Mouse (Mus musculus) forebrain, embryonic 11.5 days (tissue): ENCODE data around the gene Ccdc78. TPM values are rescaled to one million over a fixed set of nuclear protein-coding genes. Genes with fewer than 3 reads are reported as not detected.
"Not testable (repeated sequence)": the region's sequence is repeated elsewhere in the genome, so short reads cannot be mapped to it uniquely, and the experiment has no call there.

Experiments used
- ATAC-seq: fragments of 200-750 bp; cut with Nextera tagmentation; replicated peaks from 2 replicates; pipeline ENCODE4 v1.8.0; 2017; ENCODE audit warnings: moderate TSS enrichment; ENCODE audit not compliant: low FRiP score
- DNase-seq: peaks from one replicate; pipeline ENCODE4 v3.0.0-alpha.2; 2017; ENCODE audit warnings: low spot score
- H3K27ac ChIP-seq: fragments of 300-500 bp; sonication (generic); 2 replicates; pipeline ENCODE4 v1.5.1; 2014; ENCODE audit warnings: low read depth, low read length
- H3K27me3 ChIP-seq: fragments of 300-500 bp; sonication (generic); 2 replicates; pipeline ENCODE4 v1.6.1; 2014; ENCODE audit warnings: mild to moderate bottlenecking, low read length, mixed read lengths; ENCODE audit not compliant: control insufficient read depth, insufficient read depth
- H3K36me3 ChIP-seq: fragments of 300-500 bp; sonication (generic); 2 replicates; pipeline ENCODE4 v1.6.1; 2014; ENCODE audit warnings: mild to moderate bottlenecking, low read length, moderate library complexity, mixed read lengths; ENCODE audit not compliant: control insufficient read depth, insufficient read depth
- H3K4me1 ChIP-seq: fragments of 300-500 bp; sonication (generic); replicated peaks from 2 replicates; pipeline ENCODE4 v1.6.1; 2014; ENCODE audit warnings: low read length, mixed read lengths; ENCODE audit not compliant: control insufficient read depth, insufficient read depth
- H3K4me2 ChIP-seq: fragments of 300-500 bp; sonication (generic); 2 replicates; pipeline ENCODE4 v1.6.1; 2014; ENCODE audit warnings: low read depth, mild to moderate bottlenecking, low read length, moderate library complexity, mixed read lengths; ENCODE audit not compliant: severe bottlenecking
- H3K4me3 ChIP-seq: fragments of 300-500 bp; sonication (generic); 2 replicates; pipeline ENCODE4 v1.5.1; 2014; ENCODE audit warnings: low read depth, low read length
- H3K9ac ChIP-seq: fragments of 300-500 bp; sonication (generic); 2 replicates; pipeline ENCODE4 v1.6.1; 2014; ENCODE audit warnings: low read length
- H3K9me3 ChIP-seq: fragments of 300-500 bp; sonication (generic); 2 replicates; pipeline ENCODE4 v1.6.1; 2016; ENCODE audit warnings: low read length, mixed read lengths; ENCODE audit not compliant: control insufficient read depth
- WGBS: fragments of 180-500 bp; shearing (Covaris S2); extraction: QIAGEN DNeasy Blood & Tissue Kit; methylation state at CpG from one replicate; pipeline ENCODE4 v1.1.7; 2014; 5-methylcytosine and 5-hydroxymethylcytosine counted together
- polyA plus RNA-seq: library from polyadenylated mRNA; unstranded; fragments of >200 nt; fragmentation: Nextera tagmentation; extraction: Ambion mirVana; gene quantifications from 2 replicates; pipeline ENCODE4 v1.2.1, GENCODE M21; 2014

Ccdc78 gene
- polyA plus RNA-seq, 1 experiment from 2014 or later: 0.47 TPM

DNA sequence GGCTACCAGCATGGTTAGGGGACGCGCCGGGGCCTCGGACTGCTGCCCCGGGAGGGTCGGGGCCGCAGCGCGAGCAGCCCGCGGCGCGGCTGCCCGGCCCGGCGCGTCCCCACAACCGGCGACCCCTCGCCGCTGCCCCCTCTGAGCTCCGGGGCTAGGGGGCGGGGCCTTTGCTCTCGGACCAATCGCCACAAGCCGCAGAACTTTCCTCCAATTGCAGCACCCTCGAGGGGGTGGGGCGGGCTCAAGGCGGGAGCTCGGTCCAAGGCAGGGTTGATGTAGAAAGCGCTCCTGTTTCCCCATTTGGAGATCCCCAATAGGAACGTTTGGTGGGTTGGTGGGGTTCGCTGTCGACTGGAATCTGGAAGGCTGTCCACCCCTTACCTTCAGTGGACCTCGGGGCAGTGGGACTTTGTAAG is 10.6 kb downstream of the Ccdc78 start, which contains the start of gene Metrn:
TSS of gene Metrn (minus strand) at position 186 of the 419 bp plus-strand sequence.
- 1% methylated on average over 30 of the region's 35 CpGs for WGBS
- Histone ChIP-seq H3K4me3 (peak within 1 kb of the TSS; percentile 82), H3K27ac (peak within 1 kb of the TSS; percentile 94), H3K4me1 (peaks cover 29% of the 10 kb centered on the region), H3K36me3 (no peaks in the 10 kb centered on the region), H3K27me3 (no peaks in the 10 kb centered on the region), H3K9me3 (no peaks in the 10 kb centered on the region), H3K9ac (peak within 1 kb of the TSS; percentile 90), H3K4me2 (peak within 1 kb of the TSS; percentile 91)
- peak; percentile 72 for ATAC-seq
- peak; percentile 96 for DNase-seq

DNA sequence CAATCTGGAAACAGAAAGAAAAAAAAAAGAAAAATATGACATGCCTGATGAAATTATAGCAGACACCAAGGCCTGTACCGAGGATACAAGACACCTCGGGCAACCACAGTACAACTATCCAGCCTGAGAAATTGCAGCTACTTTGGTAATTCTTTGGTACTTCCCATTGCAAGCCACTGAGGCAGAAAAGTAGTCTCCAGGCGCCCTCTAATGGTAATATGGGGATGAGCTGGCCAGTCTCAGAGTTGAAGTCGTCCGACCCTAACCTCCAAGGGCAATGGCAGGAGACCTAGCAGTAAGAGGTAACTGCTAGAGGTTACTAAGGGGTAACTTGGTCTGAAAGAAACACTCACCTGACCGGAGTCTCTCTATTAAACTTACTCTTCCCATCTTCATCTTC is 14.6 kb downstream of the Ccdc78 start:
- ATAC-seq: no peak
- Histone ChIP-seq H3K4me3 (no peak overlapping the region), H3K36me3 (no peaks in the 10 kb centered on the region), H3K27ac (no peak overlapping the region), H3K27me3 (no peaks in the 10 kb centered on the region), H3K9ac (no peak overlapping the region), H3K9me3 (no peaks in the 10 kb centered on the region), H3K4me2 (no peak overlapping the region), H3K4me1 (peaks cover 12% of the 10 kb centered on the region; the same call in 1 of the 2 replicates)
- 5% methylated on average over 6 of the region's 6 CpGs for WGBS
- peak; percentile 77 for DNase-seq

DNA sequence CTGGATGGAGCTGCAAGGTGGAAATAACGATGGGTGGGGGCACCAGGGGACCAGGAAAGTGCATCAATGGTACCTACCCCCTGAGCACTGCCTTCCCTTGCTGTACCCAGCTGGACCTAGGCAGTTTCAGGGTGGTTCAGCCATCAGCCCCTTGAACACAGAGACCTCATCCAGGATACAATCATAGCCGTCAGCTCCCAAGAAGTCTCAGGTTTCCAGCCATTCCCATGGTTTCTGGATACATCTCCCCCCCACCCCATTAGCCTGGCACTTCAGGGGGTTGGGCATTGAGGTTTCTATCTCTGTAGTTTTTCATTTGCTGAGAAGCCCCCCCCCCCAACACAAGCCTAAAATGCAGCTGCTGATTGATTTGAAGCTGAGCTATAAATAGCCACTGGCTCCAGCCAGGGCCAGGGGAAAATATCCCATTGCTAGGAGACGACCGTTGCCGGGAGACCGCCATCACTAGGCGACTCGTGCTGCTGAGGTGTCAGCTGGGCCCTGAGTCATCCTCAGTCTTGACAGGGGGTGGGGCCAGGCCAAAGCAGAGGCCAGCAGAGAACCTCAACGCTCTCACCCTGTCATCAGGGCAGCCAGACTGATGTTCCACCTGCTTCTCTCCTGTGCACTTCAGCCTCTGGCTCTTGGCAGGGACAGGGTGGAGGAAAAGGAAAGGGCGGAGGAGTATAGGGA is 16.6 kb downstream of the Ccdc78 start:
- Histone ChIP-seq H3K9me3 (no peaks in the 10 kb centered on the region), H3K4me1 (peaks cover 12% of the 10 kb centered on the region; the same call in 1 of the 2 replicates), H3K9ac (peak overlapping the region; percentile 44), H3K4me3 (no peak overlapping the region), H3K27ac (peak overlapping the region; percentile 77), H3K27me3 (no peaks in the 10 kb centered on the region), H3K4me2 (peak overlapping the region; percentile 15; the same call in 1 of the 2 replicates), H3K36me3 (no peaks in the 10 kb centered on the region)
- WGBS: 13% methylated on average over 10 of the region's 10 CpGs
- ATAC-seq (peak; percentile 90), DNase-seq (peak; percentile 89)

DNA sequence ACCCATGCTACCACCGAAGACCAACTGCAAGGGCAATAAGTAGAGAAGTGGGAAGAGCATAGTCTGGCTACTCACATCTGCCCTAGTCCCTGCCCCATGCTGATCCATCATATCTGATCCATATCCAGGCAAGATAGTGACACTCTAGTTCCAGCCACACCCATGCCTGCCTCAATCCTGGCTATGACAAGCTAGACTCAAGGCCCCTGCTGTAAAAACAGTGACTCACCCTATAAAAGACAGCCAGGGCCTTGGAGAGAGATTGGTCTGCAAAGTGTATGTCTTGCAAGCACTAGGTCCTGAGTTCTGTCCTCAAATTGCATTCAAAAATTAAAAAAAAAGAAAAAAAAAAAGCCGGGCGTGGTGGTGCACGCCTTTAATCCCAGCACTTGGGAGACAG is 20.1 kb downstream of the Ccdc78 start:
- H3K27ac ChIP-seq: no peak overlapping the region
- H3K36me3 ChIP-seq: no peaks in the 10 kb centered on the region
- DNase-seq (no peak), ATAC-seq (no peak)
- H3K9me3 ChIP-seq: no peaks in the 10 kb centered on the region
- H3K4me2 ChIP-seq: no peak overlapping the region
- peaks cover 20% of the 10 kb centered on the region for H3K4me1 ChIP-seq
- H3K4me3 ChIP-seq: no peak overlapping the region
- H3K9ac ChIP-seq: no peak overlapping the region
- 92% methylated on average over 4 of the region's 4 CpGs for WGBS
- no peaks in the 10 kb centered on the region for H3K27me3 ChIP-seq

DNA sequence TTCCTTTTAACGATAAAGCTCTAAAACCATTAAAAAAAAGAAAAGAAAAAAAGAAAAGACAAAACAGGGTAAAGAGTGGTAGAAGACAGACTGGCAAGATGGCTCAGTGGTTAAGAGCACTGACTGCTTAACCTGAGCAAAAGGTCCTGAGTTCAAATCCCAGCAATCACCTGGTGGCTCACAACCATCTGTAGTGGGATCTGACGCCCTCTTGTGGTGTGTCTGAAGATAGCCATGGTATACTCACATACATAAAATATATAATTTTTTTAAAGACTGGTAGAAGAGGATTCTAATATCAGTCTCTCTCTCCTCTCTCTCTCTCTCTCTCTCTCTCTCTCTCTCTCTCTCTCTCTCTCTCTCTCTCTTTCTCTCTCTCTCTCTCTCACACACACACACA is 21.1 kb downstream of the Ccdc78 start:
- H3K4me2 ChIP-seq, H3K27ac ChIP-seq, ATAC-seq, H3K27me3 ChIP-seq, H3K9me3 ChIP-seq, H3K9ac ChIP-seq, H3K4me3 ChIP-seq, H3K36me3 ChIP-seq, DNase-seq: not testable (repeated sequence)
- H3K4me1 ChIP-seq: peaks cover 19% of the 10 kb centered on the region
- WGBS: 43% methylated on average over 2 of the region's 2 CpGs

DNA sequence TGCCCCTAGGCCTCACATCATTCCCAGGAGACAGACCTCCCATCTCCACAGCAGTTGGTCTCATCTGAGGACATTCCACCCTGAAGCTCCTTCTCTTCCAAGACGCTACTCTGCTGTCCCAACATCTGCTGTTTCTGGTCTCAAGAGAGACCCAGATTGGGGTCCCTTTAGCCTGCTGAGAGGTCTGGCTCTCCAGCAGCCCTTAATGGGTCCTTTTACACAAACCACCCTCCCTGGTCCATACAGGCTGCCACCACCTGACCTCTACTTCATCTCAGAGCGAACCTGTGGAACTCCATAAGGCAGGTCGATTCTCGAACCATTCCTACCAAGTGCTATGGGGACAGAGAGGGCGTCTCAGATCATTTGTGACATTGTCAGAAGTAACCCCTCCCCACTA is 21.6 kb downstream of the Ccdc78 start:
- H3K9me3 ChIP-seq: no peaks in the 10 kb centered on the region
- H3K27ac ChIP-seq: no peak overlapping the region
- peak overlapping the region; percentile 85 for H3K4me2 ChIP-seq
- no peaks in the 10 kb centered on the region for H3K27me3 ChIP-seq
- no peaks in the 10 kb centered on the region for H3K36me3 ChIP-seq
- 32% methylated on average over 5 of the region's 5 CpGs for WGBS
- H3K4me3 ChIP-seq: peak overlapping the region; percentile 81
- DNase-seq (no peak), ATAC-seq (no peak)
- H3K9ac ChIP-seq: peak overlapping the region; percentile 95; the same call in 1 of the 2 replicates
- H3K4me1 ChIP-seq: peaks cover 15% of the 10 kb centered on the region

DNA sequence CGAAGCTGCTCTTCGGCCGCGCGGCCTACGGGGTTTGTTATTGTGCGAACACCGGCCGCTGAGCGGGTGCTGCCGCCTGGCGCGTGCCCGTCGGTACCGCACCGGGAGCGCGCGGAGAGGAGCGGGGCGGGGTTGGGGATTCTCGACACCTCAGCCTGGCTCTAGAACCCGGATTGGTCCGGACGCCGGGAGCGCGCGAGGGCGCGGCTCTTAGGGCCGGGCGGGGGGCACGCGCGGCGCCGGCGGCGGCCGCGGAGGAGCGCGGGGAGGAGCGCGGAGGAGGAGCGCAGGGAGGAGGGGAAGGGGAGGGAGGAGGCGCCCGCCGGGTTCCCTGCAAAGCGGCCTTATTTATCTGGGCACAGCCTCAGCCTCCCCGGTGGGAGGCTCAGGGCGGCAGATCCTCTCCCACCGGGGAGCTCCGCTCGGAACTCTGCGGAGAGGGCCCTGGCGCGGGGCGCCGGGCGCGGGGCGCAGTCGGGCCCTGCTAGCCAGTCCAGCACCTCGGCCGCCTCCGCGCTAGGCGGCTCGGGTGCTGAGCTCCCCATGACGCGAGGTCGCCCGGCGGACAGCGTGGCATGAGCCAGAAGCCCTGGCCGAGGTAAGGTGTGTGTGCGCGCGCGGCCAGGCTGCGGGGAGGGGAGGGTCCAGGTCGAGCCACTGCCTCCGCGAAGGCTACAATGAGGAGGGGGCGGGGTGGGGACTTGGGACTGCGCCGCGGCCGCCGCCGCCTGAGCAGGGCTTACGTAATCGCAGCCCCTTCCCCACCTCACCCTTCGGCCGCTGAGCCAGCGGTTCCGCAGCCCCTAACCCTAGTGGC is 22.6 kb downstream of the Ccdc78 start, which contains the start of gene Fbxl16:
TSS of gene Fbxl16 (plus strand) at position 297 of the 817 bp plus-strand sequence.
- H3K4me1 ChIP-seq: peaks cover 9% of the 10 kb centered on the region
- no peaks in the 10 kb centered on the region for H3K27me3 ChIP-seq
- under 1% methylated on average over 89 of the region's 100 CpGs for WGBS

DNA sequence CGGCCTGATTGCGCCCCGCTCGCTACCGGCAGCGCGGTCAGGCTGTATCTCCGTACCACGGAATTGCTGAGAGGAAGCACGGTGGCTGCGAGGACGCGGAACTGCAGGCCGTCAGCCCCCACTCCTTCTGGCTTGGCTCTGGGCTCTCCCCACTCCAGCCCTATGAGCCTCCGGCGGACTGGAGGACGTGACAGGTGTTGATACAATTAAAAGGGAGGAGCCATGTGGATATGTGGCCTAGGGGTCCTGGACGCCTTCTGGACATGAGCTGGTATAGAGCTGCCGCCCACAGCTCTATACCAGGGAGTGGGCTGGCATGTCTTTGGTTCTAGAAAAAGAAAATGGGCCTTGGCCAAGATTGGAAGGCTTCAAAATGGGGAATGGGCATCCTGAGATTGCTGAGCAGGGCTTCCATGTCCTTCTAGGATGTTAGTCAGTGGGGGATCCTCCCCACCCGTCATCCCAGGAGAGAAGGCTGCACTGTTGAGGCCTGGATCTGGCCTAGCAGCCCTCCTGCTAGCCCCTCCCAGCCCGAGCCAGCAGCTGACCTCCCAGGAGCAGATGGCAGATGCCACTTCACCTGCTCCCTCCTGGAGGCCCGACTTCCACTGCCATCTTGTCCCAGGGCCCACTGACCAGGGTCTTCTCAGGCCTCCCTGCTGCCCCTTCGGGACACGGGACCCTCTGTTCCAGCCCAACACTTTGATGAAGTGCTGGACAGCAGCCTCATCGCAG is 23.4 kb downstream of the Ccdc78 start:
- DNase-seq: peak; percentile 64
- Histone ChIP-seq H3K27me3 (no peaks in the 10 kb centered on the region), H3K36me3 (no peaks in the 10 kb centered on the region), H3K9ac (peak overlapping the region; percentile 95), H3K27ac (peak overlapping the region; percentile 89), H3K9me3 (no peaks in the 10 kb centered on the region), H3K4me2 (peak overlapping the region; percentile 85), H3K4me1 (peaks cover 9% of the 10 kb centered on the region), H3K4me3 (peak overlapping the region; percentile 81)
- 8% methylated on average over 25 of the region's 25 CpGs for WGBS
- peak; percentile 58 for ATAC-seq

More for the DNA sequence above, 22.6 kb downstream of the Ccdc78 start, which contains the start of gene Fbxl16:
- Histone ChIP-seq H3K9me3 (no peaks in the 10 kb centered on the region), H3K9ac (peak within 1 kb of the TSS; percentile 95), H3K36me3 (no peaks in the 10 kb centered on the region), H3K4me3 (peak within 1 kb of the TSS; percentile 81), H3K4me2 (peak within 1 kb of the TSS; percentile 85), H3K27ac (peak within 1 kb of the TSS; percentile 89)
- peak; percentile 93 for DNase-seq
- peak; percentile 82 for ATAC-seq
